8 mouse cellular contexts compared by ENCODE assay signal in genomic region chr4:148337890-148338880, GRCm38 (mm10). TPM values are rescaled to one million over a fixed set of nuclear protein-coding genes. Genes with fewer than 3 reads are reported as not detected.
DNase-seq lines count a peak whose midpoint lies in the region; ATAC-seq and TF ChIP-seq lines count a peak whose summit lies in the region.

No protein-coding gene starts in this region.

- DNase-seq in cerebellum, adult 9-11 months: peak; percentile 26
- DNase-seq in cerebellum, adult 11 months: no peak
- no peak for DNase-seq in lung, adult 2 months
- no peak for DNase-seq in heart, embryonic 10.5 days (ENCODE audit: low spot score)
- no peak for DNase-seq in gastrocnemius, adult 18-20 months (ENCODE audit: low spot score)

- no peak overlapping the region for H3K27ac ChIP-seq in lung, embryonic 16.5 days (ENCODE audit: low read length)
- no peak overlapping the region for H3K27ac ChIP-seq in cortical plate, adult 2 months (ENCODE audit: insufficient read depth, low read length)
- H3K27ac ChIP-seq in heart, embryonic 10.5 days: no peak overlapping the region

- no peaks in the 10 kb centered on the region for H3K27me3 ChIP-seq in lung, embryonic 16.5 days (ENCODE audit: control insufficient read depth, insufficient read depth, low read depth, low read length)
- H3K27me3 ChIP-seq in heart, embryonic 10.5 days (ENCODE audit: insufficient read depth, poor library complexity, severe bottlenecking): no peaks in the 10 kb centered on the region

- H3K9ac ChIP-seq in lung, embryonic 16.5 days (ENCODE audit: low read length): no peak overlapping the region

- WGBS in lung, embryonic 16.5 days: 54% methylated on average over 13 of the region's 13 CpGs
- WGBS in lung, adult 2 months: 56% methylated on average over 13 of the region's 13 CpGs
- 63% methylated on average over 13 of the region's 13 CpGs for WGBS in heart, embryonic 10.5 days

- no peak for TF ChIP-seq POLR2A in lung, adult 2 months (IDR thresholded peaks at IDR 0.05; ENCODE audit: borderline replicate concordance, extremely low read depth, low read depth, low read length)
- no peak for TF ChIP-seq POLR2A in cortical plate, adult 2 months (IDR thresholded peaks at IDR 0.05; ENCODE audit: extremely low read depth, insufficient read depth, low read length)

- H3K9me3 ChIP-seq in lung, embryonic 16.5 days (ENCODE audit: control insufficient read depth, low read length): no peaks in the 10 kb centered on the region
- no peaks in the 10 kb centered on the region for H3K9me3 ChIP-seq in heart, embryonic 10.5 days

- no peak overlapping the region for H3K4me2 ChIP-seq in lung, embryonic 16.5 days (ENCODE audit: low read depth, low read length)

- 0 out of 2 replicates have a peak, but pooled peaks have one; percentile 17 for ATAC-seq in lung, embryonic 16.5 days (ENCODE audit: low read depth)
- ATAC-seq in megakaryocyte progenitor cell, adult 5-6 weeks (replicated peaks; ENCODE audit: poor library complexity): 0 out of 2 replicates have a peak, but pooled peaks have one; percentile 31

- no peaks in the 10 kb centered on the region for H3K4me1 ChIP-seq in lung, embryonic 16.5 days (replicated peaks; ENCODE audit: control insufficient read depth, insufficient read depth, low read length)
- H3K4me1 ChIP-seq in lung, adult 2 months (ENCODE audit: control insufficient read depth, insufficient read depth, low read length): no peaks in the 10 kb centered on the region
- no peaks in the 10 kb centered on the region for H3K4me1 ChIP-seq in cortical plate, adult 2 months (ENCODE audit: control insufficient read depth, insufficient read depth, low read length)
- H3K4me1 ChIP-seq in heart, embryonic 10.5 days: 0 out of 2 replicates have a peak, but pooled peaks cover 4% of the 10 kb centered on the region

- no peak overlapping the region for H3K4me3 ChIP-seq in lung, embryonic 16.5 days (ENCODE audit: low read length)
- no peak overlapping the region for H3K4me3 ChIP-seq in lung, adult 2 months (replicated peaks; ENCODE audit: extremely low read depth, low read depth, low read length)
- no peak overlapping the region for H3K4me3 ChIP-seq in cortical plate, adult 2 months (ENCODE audit: insufficient read depth, low read length)
- no peak overlapping the region for H3K4me3 ChIP-seq in heart, embryonic 10.5 days

- TF ChIP-seq CTCF in lung, adult 2 months (IDR thresholded peaks at IDR 0.05; ENCODE audit: insufficient read depth, low read length): no peak
- TF ChIP-seq CTCF in cortical plate, adult 2 months (IDR thresholded peaks at IDR 0.05; ENCODE audit: extremely low read depth, insufficient read depth, low read length): peak; percentile 55

- H3K36me3 ChIP-seq in lung, embryonic 16.5 days (ENCODE audit: control insufficient read depth, insufficient read depth, low read length): no peaks in the 10 kb centered on the region
- no peaks in the 10 kb centered on the region for H3K36me3 ChIP-seq in heart, embryonic 10.5 days

RNA-seq across cellular contexts. Expression of gene Disp3, which starts 50.4 kb away (rescaled TPM):
- polyA plus RNA-seq in lung, embryonic 16.5 days (2015; fragmentation: Nextera tagmentation; extraction: Ambion mirVana): 0.04 and 0.08 TPM in 2 replicates
- polyA plus RNA-seq in lung, adult 2 months (2012; rRNA removed): 0.03 TPM in 1 of 2 replicates, not detected in the other
- 19.6 and 20.1 TPM in 2 replicates for polyA plus RNA-seq in cortical plate, adult 2 months (2012; rRNA removed)
- total RNA-seq in megakaryocyte progenitor cell, adult 5-6 weeks (2015): not detected in 2 replicates
- total RNA-seq in megakaryocyte progenitor cell, adult 5-6 weeks (2017): not detected in 2 replicates
- polyA plus RNA-seq in heart, embryonic 10.5 days (2016; fragmentation: Nextera tagmentation; extraction: Ambion mirVana): 0.04 TPM in 2 replicates
- under 1 TPM in 1 of 2 experiments, not detected in 1; 0.14 TPM for total RNA-seq in gastrocnemius, adult 18-20 months (2021)

Comparison
In these comparisons a context has a peak if more than half of its experiments do, and no peak if none do; other contexts are left out.
1. RNA of gene Disp3, which starts 50.4 kb away (polyA plus RNA-seq): 19.6 to 20.1 TPM in cortical plate, adult 2 months; 0.04 to 0.08 TPM in lung, embryonic 16.5 days, 0.04 TPM in heart, embryonic 10.5 days and 0.03 TPM in lung, adult 2 months; every median in the first group is over 10 times any median in the second.